Mouse (Mus musculus) monocyte, adult 2 months (primary cell): ENCODE results near the gene Slc17a9.

Experiments
- DNase-seq, 2 experiments: peaks; one replicate each; pipeline ENCODE4 v3.0.0; 2022; ENCODE audit warnings: low spot score in 2 of 2, low read depth in 1 of 2

Gene Slc17a9

DNA sequence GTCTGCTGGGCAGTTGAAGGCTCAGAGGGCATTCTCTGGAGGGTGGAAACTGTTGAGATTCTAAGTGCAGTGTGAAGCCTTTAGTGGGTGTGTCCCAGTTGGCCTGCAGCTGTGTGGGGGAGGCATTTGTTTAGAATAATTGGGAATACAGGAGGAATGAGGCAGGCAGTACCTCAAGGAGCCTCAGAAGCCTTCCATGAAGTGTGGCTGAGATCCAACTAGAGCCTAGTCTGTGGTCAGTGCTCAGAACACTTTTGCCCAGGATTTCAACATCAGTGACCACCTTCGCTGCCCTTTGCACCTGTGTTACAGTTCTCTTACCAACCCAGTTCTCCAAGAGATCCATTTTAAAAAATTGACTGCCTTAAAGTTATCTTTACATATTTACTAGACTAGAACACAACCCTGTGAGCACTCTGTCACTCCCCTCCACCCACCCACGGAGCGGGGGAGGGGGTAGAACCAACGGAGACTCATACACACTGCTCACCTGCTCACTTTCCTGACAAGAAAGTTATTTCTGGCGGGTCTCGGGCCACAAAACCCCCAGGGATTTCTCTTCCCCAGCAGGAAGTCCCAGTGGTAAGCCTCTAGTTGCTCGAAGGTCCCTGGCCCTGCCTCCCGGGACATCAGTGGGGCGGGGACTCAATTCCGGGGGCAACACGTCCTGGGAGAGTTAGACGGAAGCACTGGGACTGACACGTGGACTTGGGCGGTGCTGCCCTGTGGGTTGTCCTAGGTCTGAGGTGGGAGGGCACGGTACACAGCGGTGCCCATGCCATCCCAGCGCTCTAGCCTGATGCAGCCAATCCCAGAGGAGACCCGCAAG, at the start of gene Slc17a9:
TSS of gene Slc17a9 (plus strand) at position 679 of the 829 bp plus-strand sequence.
- no peak for DNase-seq

DNA sequence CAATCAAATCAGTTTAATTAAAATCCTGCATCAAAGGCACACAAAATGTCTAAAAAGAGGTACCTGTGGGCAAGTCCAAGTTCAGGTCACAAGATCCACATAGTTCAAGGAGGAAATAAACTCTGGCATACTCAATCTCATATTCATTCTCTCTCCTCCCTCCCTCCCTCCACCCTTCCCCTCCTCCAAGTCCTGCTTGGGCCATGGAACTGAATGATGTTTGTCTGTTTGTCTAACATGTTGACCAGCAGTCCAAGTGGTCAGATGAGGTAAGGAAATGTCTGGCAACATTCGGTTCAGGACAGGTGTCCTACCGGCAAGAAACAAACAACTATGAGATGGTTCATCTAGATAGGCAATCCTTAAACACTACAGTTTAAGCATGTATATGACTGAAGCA, 48.4 kb upstream of the Slc17a9 start:
- DNase-seq, result no peak

- DNase-seq, result peak in 1 of 2 experiments; percentile 61
Observed at GRCm38 (mm10) chr2:180678609-180679140, 46.4 kb upstream of the Slc17a9 start.

DNA sequence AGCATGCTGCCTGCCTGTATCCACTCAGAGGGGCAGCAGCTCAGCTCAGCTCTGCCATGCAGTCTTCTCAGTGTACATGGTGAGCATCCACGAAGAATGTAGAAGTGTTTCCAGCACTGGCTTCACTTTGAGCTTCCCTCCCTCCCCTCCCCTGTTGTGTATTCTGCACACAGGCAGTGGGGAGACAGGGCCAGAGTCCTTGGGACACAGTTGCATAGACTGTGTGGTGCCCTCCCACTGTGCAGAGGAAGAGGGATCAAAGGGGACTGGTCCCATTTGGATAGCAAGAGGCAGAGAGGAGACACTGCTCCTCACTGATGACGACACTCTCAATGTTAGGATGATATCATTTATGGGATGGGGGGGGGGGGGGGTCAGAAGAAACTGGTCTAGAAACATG, 43.8 kb upstream of the Slc17a9 start:
- no peak for DNase-seq

- no peak for DNase-seq
Observed at GRCm38 (mm10) chr2:180683524-180683923, 41.5 kb upstream of the Slc17a9 start.

DNA sequence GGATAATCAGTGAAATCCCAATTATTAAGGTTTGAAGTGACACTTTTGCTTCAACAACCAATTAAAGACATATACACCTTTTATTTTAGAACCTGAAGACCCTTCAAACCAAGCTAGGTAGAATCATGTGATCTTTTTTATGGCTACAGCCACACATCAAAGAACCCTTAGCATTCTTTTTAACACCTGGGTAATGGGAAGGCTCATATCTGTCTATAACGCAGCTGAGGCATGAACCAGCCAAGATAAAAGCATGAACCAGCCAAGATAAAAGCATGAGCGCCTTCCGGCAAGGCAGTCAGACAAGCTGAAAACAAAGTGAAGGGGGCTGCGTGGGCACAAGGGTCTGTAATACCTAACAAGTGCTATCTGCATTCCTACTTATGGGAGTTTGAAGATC, 41.0 kb upstream of the Slc17a9 start:
- DNase-seq, result no peak

DNA sequence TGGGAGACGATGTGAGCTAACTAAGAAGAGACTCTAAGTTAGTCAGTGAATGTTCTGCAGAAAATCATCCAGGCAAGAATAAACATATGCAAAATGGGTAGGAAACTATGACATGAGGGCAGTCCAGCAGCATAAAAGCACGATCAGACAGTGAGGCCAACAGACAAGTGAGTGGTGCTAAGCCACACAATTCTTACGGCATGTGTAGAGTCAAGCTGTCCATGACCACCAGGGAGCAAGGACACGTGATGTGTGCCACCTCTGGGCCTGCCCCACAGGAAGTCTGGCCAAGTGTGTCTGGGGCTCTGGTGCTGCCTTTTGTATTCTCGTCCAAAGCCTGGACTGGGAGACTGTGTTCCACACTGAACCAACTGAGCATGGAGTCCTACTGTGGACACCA, 35.2 kb upstream of the Slc17a9 start:
- DNase-seq, result no peak

- DNase-seq, result no peak
Observed at GRCm38 (mm10) chr2:180692630-180693029, 32.4 kb upstream of the Slc17a9 start.

GRCm38 (mm10) chr2:180695176-180695575, 29.9 kb upstream of the Slc17a9 start:
- peak in 1 of 2 experiments; percentile 48 for DNase-seq

DNA sequence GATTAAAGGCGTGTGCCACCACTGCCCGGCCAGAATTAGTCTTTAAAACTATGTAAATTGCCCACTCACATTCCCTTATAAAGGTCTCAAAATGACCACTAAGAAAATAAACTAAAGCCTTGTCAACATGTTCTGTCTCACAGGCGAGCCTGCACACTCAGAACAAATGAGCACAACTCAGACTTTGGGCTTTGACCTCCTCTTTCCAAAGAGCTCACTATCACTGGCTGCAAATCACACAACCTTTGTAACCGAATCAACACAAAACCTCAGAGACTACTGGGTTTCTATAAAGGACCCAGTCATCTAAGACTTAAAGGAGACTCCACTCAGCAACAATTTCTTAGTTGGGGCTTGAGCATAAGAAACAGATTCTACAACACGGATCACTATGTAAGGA, 24.6 kb upstream of the Slc17a9 start:
- no peak for DNase-seq

DNA sequence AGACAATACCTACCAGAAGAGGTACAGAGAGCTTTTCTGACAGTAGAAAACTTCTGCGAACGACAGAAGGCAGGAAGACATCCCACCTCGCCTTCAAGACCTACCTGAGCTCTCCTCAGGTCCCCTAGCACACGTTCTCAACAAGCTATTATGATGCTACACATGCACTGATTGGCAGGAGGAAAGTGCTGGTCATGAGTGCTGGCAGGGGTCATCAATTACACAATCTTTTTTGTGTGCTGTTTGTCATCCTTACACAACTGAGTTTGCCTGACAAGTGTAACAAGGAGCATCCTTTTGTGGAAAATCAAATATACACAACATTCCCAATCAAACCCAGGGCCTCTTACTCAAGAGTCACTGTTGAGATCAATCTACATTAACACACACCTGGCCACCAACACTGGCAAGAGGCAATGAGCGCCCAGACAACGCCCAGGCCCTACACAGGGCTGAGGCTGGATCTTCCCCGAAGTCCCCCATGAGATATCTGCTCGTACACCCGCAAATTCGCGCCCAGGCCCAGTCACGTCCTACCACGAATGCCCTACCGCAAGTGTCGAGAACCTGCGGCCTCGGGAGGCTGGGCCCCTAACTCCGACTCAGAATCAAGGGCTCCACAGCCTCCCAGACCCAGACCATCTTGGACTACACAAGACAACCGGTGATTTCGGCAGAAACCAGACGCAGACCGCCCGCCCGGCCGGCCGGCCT, 23.9 kb upstream of the Slc17a9 start:
- DNase-seq, result no peak

- peak; percentile 62 to 82 for DNase-seq
Observed at GRCm38 (mm10) chr2:180701767-180702621, 23.1 kb upstream of the Slc17a9 start.

DNA sequence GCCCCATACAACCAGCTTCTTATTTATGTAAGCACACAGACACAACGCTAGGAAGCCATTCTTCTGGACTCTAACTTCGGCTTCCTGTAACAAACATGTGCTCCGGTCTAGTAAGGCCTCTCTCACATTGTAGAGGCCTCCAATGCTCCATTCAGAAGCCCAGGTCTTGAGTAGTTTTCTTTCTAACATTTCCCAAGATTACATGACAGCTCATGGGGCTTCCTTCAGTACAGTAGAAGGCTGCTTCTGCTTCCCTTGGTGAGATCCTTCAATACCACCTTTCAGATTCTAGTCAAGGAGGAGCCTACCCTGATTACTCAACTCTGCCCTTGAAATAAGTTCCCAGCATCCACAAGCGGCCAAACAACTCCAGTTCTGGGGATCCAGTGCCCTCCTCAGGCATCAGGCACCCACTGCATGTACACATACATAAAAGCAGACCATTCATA, 22.3 kb upstream of the Slc17a9 start:
- DNase-seq, result no peak

DNA sequence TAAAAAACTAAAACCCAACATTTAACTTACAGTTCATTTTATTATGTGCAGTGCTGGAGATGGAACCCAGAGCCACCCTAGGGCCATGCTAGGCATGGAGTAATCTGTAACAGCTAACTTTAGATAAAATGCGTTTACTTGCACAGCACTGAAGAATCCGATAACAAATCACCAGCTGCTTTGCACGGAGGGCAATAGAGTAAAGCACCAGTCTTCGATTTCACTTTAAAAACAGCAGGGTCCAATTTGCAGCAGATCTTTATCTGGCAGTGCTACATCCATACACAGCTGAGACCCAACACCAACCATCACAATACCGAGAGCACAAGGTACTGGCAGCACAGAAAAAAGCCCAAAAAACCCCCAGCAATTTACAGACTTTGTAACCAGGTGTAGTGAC, 21.9 kb upstream of the Slc17a9 start:
- no peak for DNase-seq

GRCm38 (mm10) chr2:180703645-180704359, 21.3 kb upstream of the Slc17a9 start:
- no peak for DNase-seq

GRCm38 (mm10) chr2:180704591-180704990, 20.5 kb upstream of the Slc17a9 start:
- no peak for DNase-seq

DNA sequence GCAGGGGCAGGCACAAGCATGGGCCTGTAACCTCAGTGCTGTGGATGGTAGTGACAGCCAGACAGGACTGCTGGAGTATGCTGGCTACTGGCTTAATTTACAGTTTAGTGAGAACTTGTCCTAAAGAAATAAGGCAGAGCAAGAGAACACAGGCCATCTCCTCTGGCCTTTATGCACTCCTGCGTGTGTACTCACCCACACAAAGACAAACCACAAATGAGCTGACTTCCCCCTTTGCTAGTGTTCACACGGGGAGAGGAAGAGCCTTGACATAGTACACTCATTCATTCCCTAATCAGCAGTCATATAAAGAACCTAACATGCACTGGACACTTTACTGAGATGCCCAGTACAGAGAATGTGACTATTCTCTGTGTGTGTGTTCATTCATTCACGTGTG, 20.0 kb upstream of the Slc17a9 start:
- DNase-seq, result peak in 1 of 2 experiments; percentile 29

DNA sequence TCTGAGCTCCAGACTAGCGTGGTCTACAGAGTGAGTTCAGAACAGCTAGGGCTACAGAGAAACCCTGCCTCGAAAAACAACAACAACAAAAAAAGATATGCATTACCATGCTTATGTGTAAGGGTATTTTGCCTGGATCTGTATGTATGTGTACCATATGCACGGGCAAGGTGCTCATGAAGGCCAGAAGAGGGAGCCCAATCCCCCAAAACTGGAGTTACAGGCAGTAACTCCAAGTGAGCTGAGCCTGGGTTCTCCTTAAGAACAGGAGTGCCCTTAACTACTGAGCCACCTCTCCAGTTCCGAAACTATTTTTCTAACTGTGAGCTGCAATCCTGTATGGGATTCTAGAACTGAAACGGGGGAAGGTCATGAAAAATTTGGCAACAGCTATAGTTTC, 19.1 kb upstream of the Slc17a9 start:
- no peak for DNase-seq

GRCm38 (mm10) chr2:180709023-180709922, 15.8 kb upstream of the Slc17a9 start:
- DNase-seq, result no peak

GRCm38 (mm10) chr2:180709923-180710272, 15.2 kb upstream of the Slc17a9 start, which contains the start of the genes Dido1 and Gid8:
Gene Dido1 (minus strand): TSS chr2:180709999.
Gene Gid8 (plus strand): TSS chr2:180710117.
- peak; percentile 79 to 84 for DNase-seq
